Mouse (Mus musculus): ENCODE data around the gene Psmc4.

Gene Psmc4

DNA sequence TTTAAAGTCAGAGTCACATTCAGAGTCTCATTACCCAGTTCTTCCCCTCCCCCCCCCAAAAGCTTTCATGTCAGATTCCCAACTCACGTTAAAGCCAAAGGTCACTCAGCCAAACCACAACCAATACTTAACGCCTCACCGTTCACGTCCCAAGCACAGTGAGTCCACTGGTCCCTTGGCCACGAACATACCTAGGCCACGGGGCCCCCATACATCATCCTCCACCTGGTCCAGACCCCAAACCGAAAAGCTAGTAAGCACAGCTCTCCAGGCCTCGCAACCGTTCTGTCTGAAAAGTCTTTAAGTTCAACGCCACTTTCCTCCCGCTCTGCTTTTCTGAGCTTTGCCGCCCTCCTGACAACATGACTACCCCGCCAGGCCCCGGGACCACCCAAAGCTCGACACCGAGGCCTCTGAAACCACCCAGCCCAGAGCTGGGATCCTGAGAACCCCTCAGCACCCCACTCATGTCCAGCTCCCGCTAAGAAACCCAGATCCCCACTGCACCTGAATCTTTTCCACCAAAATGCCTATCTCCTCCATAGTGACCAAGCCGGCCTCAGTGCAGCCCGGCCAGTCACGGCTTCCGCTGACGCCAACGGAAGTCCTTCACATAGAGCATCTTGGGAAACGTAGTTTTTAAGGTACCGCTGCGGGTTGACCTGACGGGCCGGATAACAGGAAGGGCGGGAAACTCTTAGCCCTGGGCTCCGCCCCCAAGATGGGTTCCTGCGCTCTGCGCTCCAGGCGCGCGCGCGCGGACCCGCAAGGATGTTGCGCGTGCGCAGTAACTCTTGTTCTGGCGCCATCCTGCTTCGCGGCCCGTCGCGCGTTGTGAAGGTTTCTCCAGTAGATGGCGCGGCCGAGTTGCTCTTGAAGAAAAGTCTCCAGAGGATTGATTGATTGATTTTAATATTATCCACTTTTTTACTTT, at the start of gene Psmc4:
Gene Psmc4 (minus strand): TSS at position 626 of the 934 bp plus-strand sequence.
- in situ Hi-C loops (cut with MboI, MseI): loop anchor here (5.0 kb wide), 1 partner anchor 98 kb away; no protein-coding TSS in a partner anchor

DNA sequence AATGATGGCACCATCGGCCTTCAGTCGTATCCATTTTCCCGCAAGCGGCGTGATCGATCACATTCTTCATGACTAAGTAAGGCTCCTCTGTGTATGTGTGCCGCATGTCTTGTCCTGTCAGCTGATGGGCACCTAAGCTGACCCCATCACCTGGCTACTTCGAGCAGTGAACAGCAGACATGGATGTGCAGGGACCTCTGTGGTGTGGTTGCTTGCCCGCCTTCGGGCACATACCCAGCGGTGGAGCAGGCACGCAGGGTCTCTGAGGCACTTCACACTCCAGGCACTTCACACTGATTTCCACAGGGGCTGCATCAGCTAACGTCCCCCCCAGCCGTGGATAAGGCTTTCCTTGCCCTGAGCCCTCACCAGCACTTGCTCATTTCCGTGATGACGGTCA, 49.2 kb upstream of the Psmc4 start:
- in situ Hi-C loops (cut with MboI, MseI): no loop called here

DNA sequence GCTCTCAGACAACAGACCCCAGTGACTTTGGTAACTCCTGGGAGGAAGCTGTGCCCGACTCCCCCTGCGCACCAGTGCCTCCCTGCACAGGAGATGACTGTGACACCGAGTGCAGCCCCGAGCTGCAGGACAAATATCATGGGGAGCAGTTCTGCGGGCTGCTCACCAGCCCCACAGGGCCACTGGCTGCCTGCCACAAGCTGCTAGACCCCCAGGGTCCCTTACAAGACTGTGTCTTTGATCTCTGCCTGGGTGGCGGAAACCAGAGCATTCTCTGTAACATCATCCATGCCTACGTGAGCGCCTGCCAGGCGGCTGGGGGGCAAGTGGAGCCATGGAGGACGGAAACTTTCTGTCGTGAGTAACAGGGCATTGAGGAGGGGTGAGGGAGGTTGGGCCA, 43.6 kb upstream of the Psmc4 start:
- in situ Hi-C loops (cut with MboI, MseI): no loop called here

DNA sequence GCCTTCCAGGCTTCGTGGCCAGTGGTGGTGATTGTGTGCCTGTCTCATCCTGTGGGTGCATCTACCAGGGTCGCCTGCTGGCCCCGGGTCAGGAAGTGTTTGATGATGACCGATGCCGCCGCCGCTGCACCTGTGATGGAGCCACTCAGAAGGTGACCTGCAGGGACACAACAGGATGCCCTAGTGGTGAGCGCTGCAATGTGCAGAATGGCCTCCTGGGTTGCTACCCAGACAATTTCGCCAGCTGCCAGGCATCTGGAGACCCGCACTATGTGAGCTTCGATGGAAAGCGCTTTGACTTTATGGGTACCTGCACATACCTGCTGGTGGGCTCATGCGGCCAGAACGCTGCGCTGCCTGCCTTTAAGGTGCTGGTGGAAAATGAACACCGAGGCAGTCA, 36.3 kb upstream of the Psmc4 start:
- in situ Hi-C loops (cut with MboI, MseI): no loop called here

DNA sequence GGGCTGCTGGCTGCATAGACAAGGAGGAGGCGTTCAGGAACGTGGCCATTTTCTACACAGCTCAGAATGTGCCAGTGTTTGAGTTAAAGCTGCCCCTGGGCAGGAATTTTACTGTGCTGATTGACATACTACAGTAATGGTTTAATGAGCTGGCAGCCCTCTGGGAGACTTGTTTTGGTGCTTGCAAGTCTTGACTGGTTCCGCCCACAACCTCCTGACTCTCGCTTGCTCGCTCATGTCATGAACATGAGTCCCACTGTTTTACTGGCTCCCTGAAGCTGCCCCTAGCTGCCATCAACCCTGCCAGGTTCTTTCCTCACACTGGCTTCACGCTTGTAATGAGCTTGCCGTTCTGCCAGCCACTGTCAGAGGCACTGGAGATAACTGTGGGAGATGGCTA, 34.3 kb upstream of the Psmc4 start:
- in situ Hi-C loops (cut with MboI, MseI): no loop called here

DNA sequence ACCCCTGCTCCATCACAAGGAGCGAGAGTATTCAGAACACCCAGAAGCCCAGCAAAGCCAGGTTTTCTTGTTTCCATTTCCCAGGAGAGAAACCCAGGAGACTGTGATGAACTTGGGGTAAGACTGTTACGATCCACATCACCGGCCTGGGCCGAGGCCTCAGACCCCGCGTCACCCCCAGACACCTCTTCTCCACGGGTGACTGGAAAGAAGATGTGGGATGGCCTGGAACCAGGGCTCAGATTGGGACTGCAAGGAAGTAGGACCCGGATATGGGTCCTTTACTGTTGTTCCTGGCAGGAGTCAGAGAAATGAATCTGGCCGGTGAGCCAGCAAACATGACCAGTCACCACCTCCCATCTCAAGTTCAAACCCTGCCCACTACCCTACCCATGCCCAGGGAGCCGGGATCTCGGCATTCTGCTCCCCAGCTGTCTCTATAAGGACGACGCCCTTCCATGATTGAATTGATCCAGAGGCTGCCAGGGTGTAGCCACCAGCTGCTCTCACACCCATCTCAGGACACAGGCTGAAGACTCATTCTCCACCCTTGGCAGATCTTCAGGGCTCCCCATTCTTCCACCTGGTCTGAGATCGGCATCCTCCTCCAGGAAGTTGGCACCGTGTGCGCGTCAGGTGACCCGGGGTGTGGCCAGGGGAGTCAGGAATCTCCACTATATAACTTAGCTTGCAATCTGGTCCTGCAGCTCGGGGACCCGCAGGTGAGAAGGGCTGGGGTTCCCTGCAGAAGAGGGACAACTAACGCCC, 20.8 kb upstream of the Psmc4 start, which contains the start of gene Fcgbp:
Gene Fcgbp (plus strand): TSS at position 706 of the 768 bp plus-strand sequence.
- in situ Hi-C loops (cut with MboI, MseI): no loop called here

DNA sequence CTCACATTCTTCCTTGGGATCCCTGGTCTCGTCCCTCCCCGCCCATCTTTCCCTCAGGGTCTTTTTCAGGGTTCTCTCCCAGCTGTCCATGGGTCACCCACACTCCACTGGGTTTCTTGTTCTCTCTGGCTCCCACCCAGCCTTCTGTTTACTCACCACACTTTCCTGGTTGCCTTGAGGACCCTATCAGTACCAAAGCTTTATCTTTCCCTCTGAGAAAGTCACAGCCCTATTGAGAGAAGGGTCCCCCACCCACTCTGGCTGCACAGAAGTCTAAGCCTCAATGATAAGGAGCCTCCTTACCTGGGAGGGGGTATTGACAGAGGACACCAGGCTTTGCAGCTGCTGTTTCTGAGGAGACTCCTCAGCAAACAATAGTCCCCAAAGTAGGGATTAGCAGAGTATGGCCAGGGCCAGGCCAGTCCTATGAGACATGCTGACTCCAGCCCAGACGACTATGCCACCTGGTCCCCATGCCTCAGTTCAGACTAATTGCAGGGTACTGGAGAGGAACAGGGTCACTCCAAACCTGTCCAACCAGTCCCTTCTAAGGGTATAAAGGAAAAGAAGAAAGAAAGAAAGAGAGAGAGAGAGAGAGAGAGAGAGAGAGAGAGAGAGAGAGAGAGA, 19.8 kb upstream of the Psmc4 start:
- in situ Hi-C loops (cut with MboI, MseI): no loop called here

DNA sequence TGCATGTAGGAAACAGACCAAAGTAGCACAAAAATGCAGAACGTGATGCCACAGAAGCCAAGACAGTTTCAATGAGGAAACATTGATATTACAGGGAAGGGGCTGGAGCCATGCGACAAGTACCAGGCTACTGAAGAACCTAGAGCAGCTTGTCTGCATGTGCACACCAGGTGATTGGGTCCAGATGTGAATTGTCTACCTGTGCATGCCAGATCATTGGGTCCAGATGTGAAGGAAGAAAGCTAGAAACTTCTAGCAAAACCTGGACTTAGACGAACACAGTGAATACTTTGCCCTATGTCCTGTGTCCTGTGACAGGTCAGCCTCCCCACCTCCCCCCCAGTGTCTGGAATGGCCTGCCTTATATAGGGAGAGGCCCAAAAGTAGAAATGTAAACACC, 18.8 kb upstream of the Psmc4 start:
- in situ Hi-C loops (cut with MboI, MseI): no loop called here

DNA sequence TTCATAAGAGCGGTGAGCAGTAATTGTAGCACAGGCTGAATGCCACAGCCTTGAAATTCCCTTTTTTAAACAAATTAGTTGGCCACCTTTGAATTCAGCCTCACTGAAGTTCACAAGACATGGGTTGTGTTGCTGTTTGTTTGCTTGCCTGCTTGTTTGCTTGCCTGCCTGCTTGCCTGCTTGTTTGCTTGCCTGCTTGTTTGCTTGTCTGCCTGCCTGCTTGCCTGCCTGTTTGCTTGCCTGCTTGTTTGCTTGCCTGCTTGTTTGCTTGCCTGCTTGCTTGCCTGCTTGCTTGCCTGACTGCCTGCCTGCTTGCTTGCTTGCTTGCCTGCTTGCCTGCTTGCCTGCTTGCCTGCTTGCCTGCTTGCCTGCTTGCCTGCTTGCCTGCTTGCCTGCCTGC, 10.1 kb upstream of the Psmc4 start:
- in situ Hi-C loops (cut with MboI, MseI): no loop called here

DNA sequence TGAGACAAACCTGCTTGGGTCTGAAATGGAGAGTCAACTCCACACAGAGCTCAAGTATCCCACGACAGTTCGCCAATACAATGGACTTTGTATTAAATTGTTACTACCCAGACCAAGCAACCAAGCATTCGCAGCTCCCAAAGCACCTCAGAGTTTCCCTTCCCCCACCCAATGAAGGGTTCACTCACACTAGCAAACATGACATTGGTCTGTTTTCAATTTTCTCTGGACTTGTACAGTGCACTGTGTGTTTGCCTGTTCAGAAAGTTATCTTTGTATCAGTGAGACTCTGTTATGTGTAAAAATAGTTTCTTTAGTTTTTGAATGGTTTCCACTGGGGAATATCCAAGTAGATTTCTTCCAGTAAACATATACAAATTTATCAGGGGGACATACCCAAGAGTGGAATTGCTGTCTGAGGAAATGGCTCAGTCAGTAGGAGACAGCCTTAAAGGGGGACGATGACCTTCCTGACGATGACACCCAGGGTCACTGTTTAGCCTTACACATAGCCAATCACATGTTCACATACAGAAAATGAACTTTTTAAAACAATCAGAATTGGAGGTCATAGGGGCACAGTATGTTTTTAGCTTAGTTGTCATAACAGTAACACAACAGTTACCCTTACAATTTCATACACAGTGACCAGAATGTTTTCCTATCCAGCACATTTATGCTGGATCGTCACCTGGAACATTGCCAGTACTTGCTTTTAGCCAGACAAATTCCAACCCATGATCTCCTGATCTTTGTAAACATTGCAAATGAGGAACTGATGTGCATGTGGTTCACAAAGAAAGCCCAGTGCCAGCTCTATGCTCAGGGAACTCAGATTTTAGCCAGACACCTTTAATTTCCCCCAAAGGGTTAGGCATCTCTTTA, 3.4 kb upstream of the Psmc4 start:
- in situ Hi-C loops (cut with MboI, MseI): loop anchor here (5.0 kb wide), 1 partner anchor 94 kb away; no protein-coding TSS in a partner anchor

DNA sequence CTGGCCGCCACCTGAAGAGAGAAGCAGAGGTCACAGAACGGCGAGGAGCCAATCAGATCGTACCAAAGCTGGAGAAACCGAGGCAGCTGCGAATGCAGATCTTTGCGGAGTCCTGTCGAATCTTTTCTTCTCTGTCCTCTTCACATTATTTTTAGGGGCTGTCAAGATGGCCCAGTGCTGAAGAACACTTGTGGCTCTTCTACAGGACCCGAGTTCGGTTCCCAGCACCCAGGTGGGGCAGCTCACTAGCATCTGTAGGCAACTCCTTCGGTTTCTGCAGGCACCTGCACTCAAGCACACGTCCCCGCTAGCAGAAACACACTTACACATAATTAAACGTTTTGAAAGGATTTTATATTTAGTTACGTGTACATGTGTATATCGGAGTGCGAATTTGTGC, 683 bp upstream of the Psmc4 start:
- in situ Hi-C loops (cut with MboI, MseI): loop anchor here (5.0 kb wide), 1 partner anchor 97 kb away; no protein-coding TSS in a partner anchor

DNA sequence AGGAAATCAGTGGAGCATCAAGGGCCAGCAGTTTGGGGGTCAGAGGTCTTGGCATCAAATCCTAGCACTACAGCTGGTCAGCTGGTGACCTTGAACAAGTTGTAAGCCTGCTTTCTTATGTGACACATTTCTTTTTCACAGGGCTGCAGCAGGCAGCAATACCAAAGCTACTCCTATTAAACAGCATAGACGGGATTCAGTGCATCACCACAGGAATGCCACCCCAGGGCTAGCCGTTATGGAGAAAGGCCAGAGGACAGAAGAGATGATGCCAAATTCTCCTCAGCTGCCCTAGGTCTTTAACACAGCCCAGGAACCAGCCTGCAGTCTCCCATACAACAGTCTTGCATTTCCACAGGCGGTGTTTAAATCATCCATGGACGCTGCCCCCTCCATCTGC, 5.4 kb downstream of the Psmc4 start:
- in situ Hi-C loops (cut with MboI, MseI): no loop called here

DNA sequence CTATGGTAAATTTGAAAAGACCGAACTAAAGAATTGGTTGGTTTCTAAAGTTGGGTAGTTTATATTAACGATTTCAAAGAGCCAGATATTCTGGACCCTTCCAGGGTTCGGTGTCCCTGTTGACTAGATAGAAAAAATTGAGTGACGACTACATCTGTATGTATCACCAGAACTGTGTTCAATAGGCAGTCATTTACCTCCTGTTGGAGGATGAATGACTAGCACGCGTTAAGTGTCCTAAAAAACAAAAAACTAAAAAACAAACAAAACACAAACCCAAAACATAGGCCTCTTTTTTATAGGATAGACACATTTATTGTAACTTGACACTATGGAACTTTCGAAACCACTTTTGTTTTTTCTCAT, 35.5 kb downstream of the Psmc4 start:
- in situ Hi-C loops (cut with MboI, MseI): no loop called here

DNA sequence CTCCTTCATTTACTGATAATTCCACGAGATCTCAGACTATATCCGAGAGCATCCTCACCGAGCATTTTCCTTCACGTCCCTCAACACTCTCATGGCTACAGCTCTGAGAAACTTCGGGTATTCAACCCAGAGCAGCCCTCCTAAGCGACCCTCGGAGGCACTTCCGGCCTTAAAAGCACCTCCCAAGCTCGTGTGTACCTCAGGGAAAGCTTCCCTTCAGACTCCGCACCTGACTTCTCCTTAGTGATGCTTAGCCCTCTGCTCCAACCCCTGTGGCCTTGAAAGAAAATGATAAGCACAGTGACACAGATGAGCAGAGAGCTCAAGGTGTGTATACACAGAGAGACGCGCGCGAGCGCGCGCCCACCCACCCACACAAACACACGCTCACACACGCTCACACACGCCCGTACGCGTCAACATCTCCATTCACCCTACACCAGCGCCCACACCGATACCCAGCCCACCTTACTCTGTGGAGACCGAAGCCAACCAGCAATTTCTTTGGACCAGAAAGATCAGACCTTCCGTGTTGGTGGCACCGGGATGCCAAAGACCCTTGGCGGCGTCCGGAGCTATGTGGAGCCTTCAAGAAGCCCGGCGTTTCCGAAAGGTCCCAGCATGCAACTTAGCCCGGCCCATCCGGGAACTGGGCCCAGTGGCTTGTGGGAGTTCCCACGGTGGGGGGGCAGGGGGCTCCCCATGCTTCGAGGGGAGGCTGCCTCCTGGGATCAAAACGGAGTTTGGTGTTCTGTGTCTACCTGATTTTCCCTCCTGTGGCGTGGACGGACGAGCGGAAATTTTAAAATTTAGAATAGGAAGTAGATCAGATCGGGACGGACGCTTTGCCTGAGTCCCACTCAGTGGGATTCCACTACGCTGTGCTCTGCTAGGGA, 36.1 kb downstream of the Psmc4 start, which contains the start of gene Zfp850:
Gene Zfp850 (minus strand): TSS at position 567 of the 896 bp plus-strand sequence.
- in situ Hi-C loops (cut with MboI, MseI): no loop called here

DNA sequence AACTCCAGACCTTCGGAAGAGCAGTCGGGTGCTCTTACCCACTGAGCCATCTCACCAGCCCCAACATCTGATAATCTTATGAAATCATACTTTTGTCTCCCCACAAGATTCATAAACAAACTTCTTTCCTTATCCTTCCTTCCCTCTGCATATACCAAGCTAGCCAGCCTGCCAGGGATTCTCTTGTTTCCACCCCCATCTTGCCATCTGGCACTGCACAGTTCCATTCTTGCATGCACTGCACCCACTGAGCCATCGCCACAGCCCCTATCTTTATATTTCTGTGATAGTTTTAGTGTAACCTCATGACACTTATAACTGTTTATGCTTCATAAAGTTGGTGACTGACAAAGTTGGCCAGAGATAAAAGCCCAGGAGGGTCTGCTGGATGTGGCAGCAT, 39.6 kb downstream of the Psmc4 start:
- in situ Hi-C loops (cut with MboI, MseI): no loop called here

Measured in regulatory T cell (primary cell).